Mouse (Mus musculus) embryonic facial prominence, embryonic 14.5 days (tissue): ENCODE data around the gene Tent5c. TPM values are rescaled to one million over a fixed set of nuclear protein-coding genes. Genes with fewer than 3 reads are reported as not detected.
"Not testable (repeated sequence)": the region's sequence is repeated elsewhere in the genome, so short reads cannot be mapped to it uniquely, and the experiment has no call there.

Experiments
- ATAC-seq: fragments of 200-750 bp; cut with Nextera tagmentation; 2 replicates; pipeline ENCODE4 v1.8.0; 2017; ENCODE audit warnings: low read depth, moderate number of reproducible peaks, moderate TSS enrichment
- DNase-seq: peaks from one replicate; pipeline ENCODE4 v3.0.0-alpha.2; 2015; ENCODE audit warnings: low spot score
- H3K27ac ChIP-seq: fragments of 300-500 bp; sonication (generic); replicated peaks from 2 replicates; pipeline ENCODE4 v1.5.1; 2014; ENCODE audit warnings: low read depth, mild to moderate bottlenecking, low read length, moderate library complexity
- H3K27me3 ChIP-seq: fragments of 300-500 bp; sonication (generic); replicated peaks from 2 replicates; pipeline ENCODE4 v1.6.1; 2014; ENCODE audit warnings: low read length; ENCODE audit not compliant: control insufficient read depth, insufficient read depth
- H3K36me3 ChIP-seq: fragments of 300-500 bp; sonication (generic); 2 replicates; pipeline ENCODE4 v1.6.1; 2014; ENCODE audit warnings: low read length, mixed read lengths; ENCODE audit not compliant: control insufficient read depth, insufficient read depth
- H3K4me1 ChIP-seq: fragments of 300-500 bp; sonication (generic); 2 replicates; pipeline ENCODE4 v1.6.1; 2014; ENCODE audit warnings: antibody characterized with exemption, low read length; ENCODE audit not compliant: control insufficient read depth, insufficient read depth
- H3K4me2 ChIP-seq: fragments of 300-500 bp; sonication (generic); 2 replicates; pipeline ENCODE4 v1.6.1; 2014; ENCODE audit warnings: low read depth, mild to moderate bottlenecking, low read length, moderate library complexity, mixed read lengths
- H3K4me3 ChIP-seq: fragments of 300-500 bp; sonication (generic); 2 replicates; pipeline ENCODE4 v1.5.1; 2014; ENCODE audit warnings: low read depth, mild to moderate bottlenecking, low read length
- H3K9ac ChIP-seq: fragments of 300-500 bp; sonication (generic); 2 replicates; pipeline ENCODE4 v1.6.1; 2014; ENCODE audit warnings: low read depth, mild to moderate bottlenecking, low read length, moderate library complexity, mixed read lengths
- H3K9me3 ChIP-seq: fragments of 300-500 bp; sonication (generic); 2 replicates; pipeline ENCODE4 v1.6.1; 2016; ENCODE audit warnings: low read length; ENCODE audit not compliant: control insufficient read depth
- WGBS: fragments of 180-500 bp; shearing (Covaris S2); extraction: QIAGEN DNeasy Blood & Tissue Kit; methylation state at CpG from one replicate; pipeline ENCODE4 v1.1.7; 2014; 5-methylcytosine and 5-hydroxymethylcytosine counted together
- polyA plus RNA-seq: library from polyadenylated mRNA; unstranded; fragments of >200 nt; fragmentation: Nextera tagmentation; extraction: Ambion mirVana; gene quantifications from 2 replicates; pipeline ENCODE4 v1.2.1, GENCODE M21; 2014

The Tent5c gene
- polyA plus RNA-seq, 1 experiment from 2014 or later: 13.2 TPM

GRCm38 (mm10) chr3:100422392-100423167, 66.5 kb downstream of the Tent5c start:
- no peak for ATAC-seq
- WGBS: 75% methylated on average over 10 of the region's 10 CpGs
- Histone ChIP-seq H3K27me3 (no peaks in the 10 kb centered on the region), H3K4me3 (no peak overlapping the region), H3K27ac (no peak overlapping the region), H3K9ac (no peak overlapping the region), H3K36me3 (no peaks in the 10 kb centered on the region), H3K9me3 (no peaks in the 10 kb centered on the region), H3K4me1 (0 out of 2 replicates have a peak, but pooled peaks cover under 1% of the 10 kb centered on the region), H3K4me2 (no peak overlapping the region)
- DNase-seq: peak; percentile 38

- WGBS: 87% methylated on average over 6 of the region's 6 CpGs
- Histone ChIP-seq H3K4me3 (no peak overlapping the region), H3K27me3 (no peaks in the 10 kb centered on the region), H3K36me3 (no peaks in the 10 kb centered on the region), H3K4me2 (no peak overlapping the region), H3K9ac (no peak overlapping the region), H3K27ac (no peak overlapping the region), H3K4me1 (0 out of 2 replicates have a peak, but pooled peaks cover 4% of the 10 kb centered on the region), H3K9me3 (no peaks in the 10 kb centered on the region)
- no peak for ATAC-seq
- DNase-seq: no peak
Observed at GRCm38 (mm10) chr3:100421354-100421753, 67.8 kb downstream of the Tent5c start.

- no peaks in the 10 kb centered on the region for H3K9me3 ChIP-seq
- ATAC-seq (no peak), DNase-seq (no peak)
- 49% methylated on average over 5 of the region's 5 CpGs for WGBS
- H3K27me3 ChIP-seq: no peaks in the 10 kb centered on the region
- H3K27ac ChIP-seq: no peak overlapping the region
- H3K4me3 ChIP-seq: no peak overlapping the region
- H3K4me2 ChIP-seq: no peak overlapping the region
- no peak overlapping the region for H3K9ac ChIP-seq
- 0 out of 2 replicates have a peak, but pooled peaks cover 4% of the 10 kb centered on the region for H3K4me1 ChIP-seq
- H3K36me3 ChIP-seq: no peaks in the 10 kb centered on the region
Observed at GRCm38 (mm10) chr3:100420691-100421056, 68.5 kb downstream of the Tent5c start.

DNA sequence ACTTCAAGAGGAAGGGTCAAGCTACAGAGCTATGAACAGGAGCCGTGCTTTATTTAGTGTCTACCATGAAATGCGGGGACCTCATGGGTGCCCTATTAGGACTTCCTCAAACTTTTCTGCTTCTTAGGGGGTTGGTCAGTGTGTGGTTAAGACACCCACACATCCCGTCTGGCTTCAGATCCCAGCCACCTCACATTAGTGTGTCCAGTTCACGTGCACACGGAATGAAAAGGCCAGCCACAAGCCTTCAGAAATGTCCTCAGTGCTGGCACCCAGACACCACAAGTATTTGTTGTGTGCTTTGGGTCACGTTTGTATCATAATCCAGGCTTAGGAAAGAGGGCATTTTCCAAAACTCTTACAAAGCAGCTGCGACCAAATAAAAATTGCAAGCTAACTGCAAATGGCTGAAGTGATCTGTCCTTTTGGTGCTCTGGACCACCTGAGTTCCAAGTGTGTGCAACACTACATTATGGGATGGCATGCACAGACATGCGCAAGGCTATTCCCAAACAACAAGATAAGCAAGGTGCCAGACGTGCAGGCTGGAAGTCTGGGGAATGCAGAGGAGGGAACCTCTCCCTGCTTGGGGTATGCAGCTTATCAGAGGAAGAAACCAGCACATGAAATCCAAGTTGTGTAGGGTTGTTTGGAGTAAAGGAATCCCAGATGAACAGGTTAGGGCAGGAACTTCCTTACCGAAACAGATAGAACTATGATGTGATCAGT, 69.0 kb downstream of the Tent5c start:
- H3K36me3 ChIP-seq: no peaks in the 10 kb centered on the region

GRCm38 (mm10) chr3:100418387-100418786, 70.7 kb downstream of the Tent5c start:
- H3K9ac ChIP-seq: no peak overlapping the region
- DNase-seq (no peak), ATAC-seq (no peak)
- no peak overlapping the region for H3K27ac ChIP-seq
- H3K4me2 ChIP-seq: no peak overlapping the region
- WGBS: 58% methylated on average over 1 of the region's 1 CpGs
- no peaks in the 10 kb centered on the region for H3K27me3 ChIP-seq
- 0 out of 2 replicates have a peak, but pooled peaks cover 4% of the 10 kb centered on the region for H3K4me1 ChIP-seq
- H3K9me3 ChIP-seq: no peaks in the 10 kb centered on the region
- H3K4me3 ChIP-seq: no peak overlapping the region
- H3K36me3 ChIP-seq: no peaks in the 10 kb centered on the region

More for the DNA sequence above, 69.0 kb downstream of the Tent5c start:
- Histone ChIP-seq H3K9ac (no peak overlapping the region), H3K27ac (no peak overlapping the region), H3K27me3 (no peaks in the 10 kb centered on the region), H3K4me2 (no peak overlapping the region), H3K4me1 (0 out of 2 replicates have a peak, but pooled peaks cover 4% of the 10 kb centered on the region), H3K9me3 (no peaks in the 10 kb centered on the region), H3K4me3 (no peak overlapping the region)
- ATAC-seq (no peak), DNase-seq (no peak)
- WGBS: 83% methylated on average over 10 of the region's 10 CpGs

DNA sequence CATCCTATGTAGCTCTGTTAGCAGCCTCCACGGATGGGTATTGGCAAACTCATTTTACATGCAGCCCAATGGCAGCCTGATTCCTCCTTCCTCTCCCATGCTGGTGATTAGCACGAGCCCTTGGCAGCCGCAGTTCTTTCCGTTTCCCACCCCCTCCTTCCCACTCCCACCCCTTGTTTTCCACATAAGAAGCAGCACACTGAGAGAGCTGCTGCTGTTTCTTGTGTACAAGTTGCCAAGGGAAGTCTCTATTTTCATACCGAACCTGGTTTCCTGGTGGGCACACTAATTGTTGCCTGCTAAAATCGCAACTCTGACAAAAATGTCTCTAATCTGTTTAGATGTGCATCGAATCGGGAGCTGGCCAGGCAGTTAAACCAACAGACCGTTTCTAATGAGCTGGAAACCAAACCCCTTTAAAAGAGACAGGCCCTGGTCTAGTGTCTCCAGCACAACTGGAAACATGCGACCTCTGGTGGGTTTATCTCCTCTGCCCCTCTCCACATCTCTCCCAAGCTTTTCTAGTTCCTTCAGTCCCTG, 71.3 kb downstream of the Tent5c start:
- 12% methylated on average over 10 of the region's 10 CpGs for WGBS
- DNase-seq: peak; percentile 67
- Histone ChIP-seq H3K27me3 (no peaks in the 10 kb centered on the region), H3K9me3 (no peaks in the 10 kb centered on the region), H3K4me3 (no peak overlapping the region), H3K27ac (0 out of 2 replicates have a peak overlapping the region, but pooled peaks have one; percentile 28), H3K9ac (0 out of 2 replicates have a peak overlapping the region, but pooled peaks have one; percentile 14), H3K4me2 (peak overlapping the region; percentile 32), H3K4me1 (0 out of 2 replicates have a peak, but pooled peaks cover 4% of the 10 kb centered on the region), H3K36me3 (no peaks in the 10 kb centered on the region)
- ATAC-seq: peak; percentile 49

DNA sequence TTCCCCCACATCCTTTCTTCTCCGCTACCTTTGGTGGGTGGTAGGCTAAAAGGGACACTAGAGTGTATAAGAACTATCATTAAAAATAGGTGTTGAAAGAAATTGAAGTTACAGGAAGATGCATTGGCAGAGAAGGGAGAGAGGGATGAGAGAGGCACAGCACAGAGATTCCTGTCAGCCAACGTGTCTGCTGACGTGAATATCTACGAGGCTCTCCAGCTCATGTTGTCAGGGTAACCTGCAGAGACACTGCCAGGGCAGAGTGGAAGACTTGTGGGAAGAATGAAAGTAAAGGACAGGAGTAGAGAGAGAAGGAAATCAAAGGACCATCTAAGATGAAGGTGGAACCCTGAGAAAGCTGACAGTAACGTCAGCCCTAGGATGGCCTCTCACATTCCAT, 73.5 kb downstream of the Tent5c start:
- Histone ChIP-seq H3K4me3 (no peak overlapping the region), H3K27me3 (no peaks in the 10 kb centered on the region)
- 72% methylated on average over 5 of the region's 5 CpGs for WGBS

GRCm38 (mm10) chr3:100413586-100413985, 75.5 kb downstream of the Tent5c start:
- not testable (repeated sequence) for H3K9ac ChIP-seq, H3K27me3 ChIP-seq, H3K4me2 ChIP-seq, H3K4me1 ChIP-seq, ATAC-seq, H3K36me3 ChIP-seq, H3K27ac ChIP-seq, H3K4me3 ChIP-seq, H3K9me3 ChIP-seq, DNase-seq
- 93% methylated on average over 3 of the region's 3 CpGs for WGBS

More for the DNA sequence above, 73.5 kb downstream of the Tent5c start:
- Histone ChIP-seq H3K36me3 (no peaks in the 10 kb centered on the region), H3K9ac (no peak overlapping the region), H3K4me1 (0 out of 2 replicates have a peak, but pooled peaks cover 4% of the 10 kb centered on the region), H3K27ac (no peak overlapping the region), H3K9me3 (no peaks in the 10 kb centered on the region), H3K4me2 (no peak overlapping the region)
- DNase-seq (no peak), ATAC-seq (no peak)
